Mouse (Mus musculus) olfactory bulb, adult 2 months (tissue): ENCODE measurements around the gene Capn15. TPM values are rescaled to one million over a fixed set of nuclear protein-coding genes. Genes with fewer than 3 reads are reported as not detected.

ENCODE experiments used
- H3K27ac ChIP-seq: fragments of 200-500 bp; 2 replicates; pipeline ENCODE4 v1.5.1; 2012; ENCODE audit warnings: low read depth, low read length; ENCODE audit not compliant: insufficient read depth
- H3K4me1 ChIP-seq: fragments of 200-500 bp; 2 replicates; pipeline ENCODE4 v1.6.1; 2012; ENCODE audit warnings: low read length; ENCODE audit not compliant: control insufficient read depth, insufficient read depth
- H3K4me3 ChIP-seq: fragments of 200-500 bp; 2 replicates; pipeline ENCODE4 v1.5.1; 2012; ENCODE audit warnings: mild to moderate bottlenecking, low read depth, low read length, moderate library complexity; ENCODE audit not compliant: insufficient read depth
- CTCF ChIP-seq: fragments of 200-500 bp; IDR thresholded peaks from 2 replicates; pipeline ENCODE4 v1.5.1; 2012; ENCODE audit warnings: low read depth, mild to moderate bottlenecking, low read length, moderate library complexity; ENCODE audit not compliant: insufficient read depth
- POLR2A ChIP-seq: fragments of 200-500 bp; IDR thresholded peaks from 2 replicates; pipeline ENCODE4 v1.6.1; 2012; ENCODE audit warnings: mild to moderate bottlenecking, low read depth, low read length, moderate library complexity; ENCODE audit not compliant: insufficient read depth
- WGBS: fragments of 180-500 bp; shearing (Covaris S2); methylation state at CpG from one replicate; pipeline ENCODE4 v1.1.7; 2018; 5-methylcytosine and 5-hydroxymethylcytosine counted together
- polyA plus RNA-seq: library from polyadenylated mRNA; stranded (reverse); fragments of >200 nt; gene quantifications from 2 replicates; pipeline ENCODE4 v1.2.4, GENCODE M21; 2012; ENCODE audit warnings: low replicate concordance; ENCODE audit not compliant: missing spikeins, insufficient read depth, insufficient read length

Capn15 gene
- not detected in 2 replicates for polyA plus RNA-seq

DNA sequence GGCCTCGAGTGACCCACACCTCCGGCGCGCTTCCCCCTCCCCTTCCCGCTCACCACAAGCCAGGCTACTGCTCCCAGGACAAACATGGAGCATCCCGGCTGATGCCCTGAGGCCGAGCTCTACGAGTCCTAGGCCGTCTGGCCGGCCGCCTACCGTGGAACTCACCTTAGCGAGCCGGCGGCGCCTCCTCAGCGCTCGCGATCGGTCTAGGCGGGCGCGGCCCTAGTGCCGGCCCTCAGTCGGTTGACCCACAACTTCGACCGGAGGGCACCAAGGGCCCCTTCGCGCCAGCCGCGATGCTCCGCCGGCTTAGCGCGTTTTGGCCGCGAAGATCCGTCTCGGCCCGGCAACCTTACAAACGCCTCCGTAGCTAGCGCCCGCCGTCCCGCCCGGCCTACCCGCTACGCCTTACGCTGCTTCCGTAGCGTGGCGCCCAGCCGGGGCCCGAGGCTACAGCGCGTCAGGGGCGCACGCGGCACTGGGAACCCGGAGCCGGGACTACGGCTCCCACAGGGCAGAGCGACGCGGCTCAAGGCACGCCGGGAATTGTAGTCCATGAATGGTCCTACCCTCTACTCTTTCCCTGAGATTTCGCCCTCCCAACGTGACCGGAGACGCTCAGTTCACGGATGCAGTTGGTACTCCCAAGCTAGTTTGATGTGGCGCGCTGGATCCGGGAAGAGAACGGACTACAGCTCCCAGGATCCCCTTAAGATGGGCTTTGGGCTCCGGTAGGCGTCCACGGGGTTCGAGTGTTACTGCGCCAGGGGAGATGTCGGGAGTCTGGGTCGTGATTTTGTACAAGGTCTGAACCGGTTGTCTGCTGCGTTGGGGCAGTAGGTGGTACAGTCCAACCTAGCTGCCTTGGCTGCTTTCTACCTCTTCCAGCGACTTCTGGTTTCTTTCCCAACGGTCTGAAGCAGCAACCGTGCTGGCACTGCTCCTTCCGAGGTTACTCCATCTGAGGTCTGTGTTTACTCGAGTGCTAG, at the start of gene Capn15:
Gene Capn15 (minus strand): TSS at position 491 of the 989 bp plus-strand sequence.
- under 1% methylated on average over 90 of the region's 91 CpGs for WGBS
- H3K4me1 ChIP-seq, result peaks cover 19% of the 10 kb centered on the region
- peak within 1 kb of the TSS; percentile 81 for H3K4me3 ChIP-seq
- peak within 1 kb of the TSS; percentile 60 for H3K27ac ChIP-seq
- TF ChIP-seq CTCF, result no peak
- peak; percentile 73 for TF ChIP-seq POLR2A

DNA sequence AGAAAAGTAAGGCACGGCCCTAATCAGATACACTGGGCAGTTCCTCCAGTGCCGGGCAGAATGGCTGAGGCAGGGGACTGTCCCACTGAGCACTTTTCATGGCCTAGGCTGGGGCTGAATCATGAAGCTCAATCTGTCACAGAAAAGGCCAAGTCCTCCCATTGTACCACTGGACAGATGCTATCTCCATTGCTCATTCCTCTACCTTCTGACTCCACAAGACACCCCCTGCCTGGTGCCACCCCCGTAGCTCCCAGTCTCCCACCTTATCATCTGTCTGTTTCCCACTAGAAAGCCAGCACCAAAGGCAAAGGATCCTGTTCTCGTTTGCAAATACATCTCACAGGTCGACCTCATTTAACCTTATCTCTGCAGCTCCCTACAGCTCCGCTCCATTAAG, 46.4 kb upstream of the Capn15 start:
- WGBS, result 60% methylated on average over 6 of the region's 6 CpGs
- H3K4me1 ChIP-seq, result peaks cover 22% of the 10 kb centered on the region
- peak overlapping the region; percentile 31; the same call in 1 of the 2 replicates for H3K27ac ChIP-seq

GRCm38 (mm10) chr17:26031583-26031982, 46.0 kb upstream of the Capn15 start:
- H3K4me3 ChIP-seq, result no peak overlapping the region
- 39% methylated on average over 5 of the region's 5 CpGs for WGBS
- TF ChIP-seq POLR2A, result no peak
- no peak for TF ChIP-seq CTCF
- H3K27ac ChIP-seq, result no peak overlapping the region; the same call in 1 of the 2 replicates
- H3K4me1 ChIP-seq, result peaks cover 21% of the 10 kb centered on the region

More for the DNA sequence above, 46.4 kb upstream of the Capn15 start:
- no peak for TF ChIP-seq POLR2A
- TF ChIP-seq CTCF, result no peak
- no peak overlapping the region for H3K4me3 ChIP-seq

GRCm38 (mm10) chr17:26028261-26028660, 42.7 kb upstream of the Capn15 start:
- Histone ChIP-seq H3K4me1 (peaks cover 15% of the 10 kb centered on the region), H3K27ac (no peak overlapping the region), H3K4me3 (no peak overlapping the region)
- TF ChIP-seq POLR2A (no peak), CTCF (no peak)
- 59% methylated on average over 4 of the region's 4 CpGs for WGBS

- Histone ChIP-seq H3K4me1 (peaks cover 16% of the 10 kb centered on the region), H3K27ac (no peak overlapping the region), H3K4me3 (no peak overlapping the region)
- 95% methylated on average over 9 of the region's 9 CpGs for WGBS
- TF ChIP-seq CTCF, result no peak
- no peak for TF ChIP-seq POLR2A
Observed at GRCm38 (mm10) chr17:26024674-26025073, 39.1 kb upstream of the Capn15 start.

GRCm38 (mm10) chr17:26023966-26024365, 38.4 kb upstream of the Capn15 start:
- TF ChIP-seq CTCF (no peak), POLR2A (no peak)
- WGBS, result 87% methylated on average over 8 of the region's 8 CpGs
- H3K4me1 ChIP-seq, result peaks cover 12% of the 10 kb centered on the region
- no peak overlapping the region for H3K27ac ChIP-seq
- no peak overlapping the region for H3K4me3 ChIP-seq

- no peak overlapping the region for H3K4me3 ChIP-seq
- no peak overlapping the region for H3K27ac ChIP-seq
- 91% methylated on average over 5 of the region's 5 CpGs for WGBS
- peaks cover 18% of the 10 kb centered on the region for H3K4me1 ChIP-seq
- TF ChIP-seq POLR2A, result no peak
- no peak for TF ChIP-seq CTCF
Observed at GRCm38 (mm10) chr17:26023181-26023580, 37.6 kb upstream of the Capn15 start.

- TF ChIP-seq CTCF (no peak), POLR2A (no peak)
- Histone ChIP-seq H3K4me1 (peaks cover 19% of the 10 kb centered on the region), H3K4me3 (no peak overlapping the region), H3K27ac (no peak overlapping the region)
- WGBS, result 79% methylated on average over 9 of the region's 9 CpGs
Observed at GRCm38 (mm10) chr17:26021728-26022341, 36.2 kb upstream of the Capn15 start.

GRCm38 (mm10) chr17:26020848-26021347, 35.3 kb upstream of the Capn15 start:
- Histone ChIP-seq H3K4me1 (peaks cover 20% of the 10 kb centered on the region), H3K4me3 (no peak overlapping the region), H3K27ac (no peak overlapping the region)
- TF ChIP-seq POLR2A (no peak), CTCF (no peak)
- 88% methylated on average over 7 of the region's 7 CpGs for WGBS
